Mouse (Mus musculus): ENCODE data around the gene Sipa1l1.

The Sipa1l1 gene

DNA sequence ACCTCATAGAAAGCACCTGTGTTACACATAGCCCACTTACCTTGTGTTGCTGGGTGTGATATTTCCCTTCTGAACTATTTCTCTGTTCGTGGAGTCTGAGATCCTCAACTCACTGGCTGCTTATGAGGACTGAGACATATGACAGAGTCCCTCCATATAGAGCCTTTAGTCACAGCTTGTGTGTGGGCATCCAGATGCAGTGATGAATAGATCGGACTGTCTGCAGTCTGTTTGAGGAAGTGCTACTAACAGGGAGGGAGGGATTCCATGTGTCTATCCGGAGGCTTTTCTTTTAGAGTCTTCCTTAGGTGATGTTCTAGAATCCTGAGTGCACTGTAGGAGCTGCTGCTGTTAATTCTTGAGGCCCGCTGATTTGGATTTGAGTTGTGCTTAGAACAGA is 165.4 kb downstream of the Sipa1l1 start:
- DNase-seq (ENCODE audit: low spot score in 2 of 2), result no peak

DNA sequence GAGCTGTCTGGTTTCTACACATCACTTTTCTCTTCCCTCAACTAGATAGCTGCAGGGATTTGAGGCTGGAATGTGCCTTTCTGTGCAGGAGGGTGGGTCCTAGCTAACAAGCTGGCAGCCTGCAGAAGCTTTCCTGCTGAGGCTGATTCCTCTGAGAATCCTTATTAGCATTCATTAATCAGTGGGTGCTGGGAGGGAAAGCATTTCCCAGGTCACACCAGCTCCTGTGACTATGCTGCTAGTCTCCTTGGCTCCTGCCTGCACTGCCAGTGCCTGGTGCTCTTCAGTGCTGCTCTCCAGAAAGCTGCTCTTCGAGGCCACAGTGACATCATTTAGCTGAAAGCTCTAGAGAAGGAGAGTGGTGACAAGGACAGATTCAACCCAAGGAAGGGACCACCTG is 166.0 kb downstream of the Sipa1l1 start:
- DNase-seq (ENCODE audit: low spot score in 2 of 2), result no peak

DNA sequence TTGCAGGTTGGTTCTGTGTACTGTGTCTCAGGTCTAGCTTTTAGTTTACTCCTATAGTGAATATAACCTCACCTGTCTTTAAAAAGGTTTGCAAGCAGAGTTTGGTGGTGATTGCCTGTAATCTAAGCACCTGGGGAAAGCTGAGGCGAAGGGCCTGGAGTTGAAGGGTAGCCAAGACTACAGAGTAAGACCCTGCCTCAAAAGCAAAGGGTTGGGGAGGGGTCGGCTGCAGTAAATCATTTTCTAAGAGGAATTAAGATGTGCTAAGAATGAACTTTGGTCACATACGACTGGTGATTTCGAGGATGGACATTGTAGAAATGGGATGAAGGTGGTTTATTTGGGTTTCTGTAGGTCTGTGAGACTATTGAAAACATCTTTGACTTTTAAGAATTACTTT is 169.4 kb downstream of the Sipa1l1 start:
- no peak for DNase-seq (ENCODE audit: low spot score in 2 of 2)

DNA sequence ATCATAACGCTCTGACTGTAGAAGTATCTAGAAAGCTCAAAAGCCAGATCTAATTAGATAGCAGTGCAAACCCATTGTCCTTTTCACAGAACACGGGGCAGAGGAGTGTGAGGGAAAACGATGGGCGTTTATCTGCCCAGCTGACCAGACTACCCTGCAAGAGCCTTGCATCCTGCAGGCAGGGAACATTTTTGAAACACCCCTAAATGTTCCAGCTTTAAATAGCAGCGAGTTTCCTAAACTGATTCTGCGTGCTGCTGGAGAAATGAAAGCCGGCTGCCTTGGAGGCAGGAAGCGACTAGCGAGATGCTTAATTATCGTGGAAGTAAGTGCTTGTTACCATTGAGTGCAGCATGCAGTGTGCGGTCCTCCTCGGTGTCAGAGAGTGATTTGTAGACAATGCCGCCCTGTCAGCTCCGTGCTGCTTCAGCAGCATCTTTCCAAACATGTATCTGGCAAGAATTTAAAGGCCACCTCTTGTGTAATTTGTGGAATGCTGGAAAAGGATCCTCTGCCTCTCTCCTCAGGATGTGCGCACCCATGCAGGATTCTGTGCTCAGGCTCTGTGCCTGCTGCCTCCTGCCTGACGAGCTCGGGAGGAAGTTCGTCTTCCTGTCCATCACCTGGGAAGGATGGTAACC is 170.2 kb downstream of the Sipa1l1 start:
- DNase-seq (ENCODE audit: low spot score in 2 of 2), result no peak

DNA sequence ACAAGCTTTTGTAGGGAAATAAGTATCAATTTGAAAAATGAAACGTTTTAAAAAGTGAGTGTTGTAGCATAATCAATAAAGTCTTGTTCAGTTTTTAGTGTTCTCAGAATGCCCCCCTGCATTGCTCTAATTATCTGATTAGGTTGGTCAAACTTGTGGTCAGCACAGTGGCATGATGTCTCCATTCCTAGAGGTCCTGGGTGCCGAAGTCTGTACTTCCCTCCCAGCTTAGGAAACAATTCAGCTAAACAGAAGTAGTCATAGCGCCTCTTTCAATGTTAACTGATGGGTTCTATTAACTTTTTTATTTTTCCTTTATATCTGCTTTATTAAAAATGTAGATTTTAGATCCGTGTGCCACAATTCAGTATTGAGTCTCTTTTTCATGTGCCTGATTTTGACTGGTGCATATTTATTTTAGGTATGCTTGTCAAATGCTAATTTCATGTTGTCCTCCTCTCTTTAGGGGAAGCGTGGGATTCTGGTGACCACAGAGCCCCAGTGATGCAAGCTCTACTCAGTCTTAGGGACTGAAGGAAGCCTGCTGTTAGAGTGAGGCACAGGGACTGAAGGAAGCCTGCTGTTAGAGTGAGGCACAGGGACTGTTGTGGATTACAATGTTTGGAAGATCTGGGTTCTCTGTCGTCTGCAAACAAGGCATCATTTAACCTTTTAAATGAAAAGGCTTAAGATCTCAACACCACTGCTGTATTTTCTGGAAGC is 171.2 kb downstream of the Sipa1l1 start:
- no peak for DNase-seq (ENCODE audit: low spot score in 2 of 2)

- DNase-seq (ENCODE audit: low spot score in 2 of 2), result no peak
These were observed 172.1 kb downstream of the Sipa1l1 start for GRCm38 (mm10) chr12:82341181-82341580.

- DNase-seq (ENCODE audit: low spot score in 2 of 2), result no peak
These were observed 172.6 kb downstream of the Sipa1l1 start for GRCm38 (mm10) chr12:82341696-82342095.

DNA sequence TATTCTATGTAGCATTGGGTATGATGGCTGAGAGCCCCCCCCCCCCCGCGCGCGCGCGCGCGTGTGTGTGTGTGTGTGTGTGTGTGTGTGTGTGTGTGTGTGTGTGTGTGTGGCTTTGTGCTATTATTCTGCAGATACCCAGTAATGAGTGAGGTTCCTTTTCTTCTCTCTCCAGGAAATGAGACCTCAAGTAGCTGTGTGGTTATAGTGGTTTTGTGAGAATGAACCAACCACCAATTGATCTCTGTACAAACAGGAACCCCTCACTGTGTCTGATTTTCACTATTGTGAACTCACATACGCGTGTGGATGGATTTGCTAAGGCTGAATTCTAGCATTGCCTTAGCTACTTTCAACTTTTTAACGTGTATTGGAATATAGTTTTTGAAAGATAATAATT is 181.0 kb downstream of the Sipa1l1 start:
- DNase-seq (ENCODE audit: low spot score in 2 of 2), result peak; percentile 36 to 37

DNA sequence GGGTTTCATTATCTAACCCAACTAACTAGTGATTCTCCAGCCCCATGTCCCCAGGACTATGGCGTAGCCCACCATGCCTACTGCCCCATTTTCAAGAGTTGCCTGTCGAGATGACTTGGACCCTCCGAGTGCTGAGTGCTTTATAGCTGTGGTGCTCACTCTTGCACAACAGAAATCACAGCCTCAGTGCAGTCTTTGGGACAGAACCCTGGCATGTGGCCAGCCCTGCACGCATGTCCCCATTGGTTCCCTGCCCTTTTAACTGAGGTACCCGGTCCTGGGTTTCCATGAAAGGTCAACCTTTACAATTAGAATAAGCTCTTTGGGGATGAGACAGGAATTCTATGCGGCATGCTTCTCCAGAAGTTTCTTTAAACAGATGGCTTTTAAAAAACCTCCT is 181.8 kb downstream of the Sipa1l1 start:
- DNase-seq (ENCODE audit: low spot score in 2 of 2), result no peak

- DNase-seq (ENCODE audit: low spot score in 2 of 2), result no peak
These were observed 184.5 kb downstream of the Sipa1l1 start for GRCm38 (mm10) chr12:82353660-82354059.

- no peak for DNase-seq (ENCODE audit: low spot score in 2 of 2)
These were observed 186.5 kb downstream of the Sipa1l1 start for GRCm38 (mm10) chr12:82355419-82356149.

DNA sequence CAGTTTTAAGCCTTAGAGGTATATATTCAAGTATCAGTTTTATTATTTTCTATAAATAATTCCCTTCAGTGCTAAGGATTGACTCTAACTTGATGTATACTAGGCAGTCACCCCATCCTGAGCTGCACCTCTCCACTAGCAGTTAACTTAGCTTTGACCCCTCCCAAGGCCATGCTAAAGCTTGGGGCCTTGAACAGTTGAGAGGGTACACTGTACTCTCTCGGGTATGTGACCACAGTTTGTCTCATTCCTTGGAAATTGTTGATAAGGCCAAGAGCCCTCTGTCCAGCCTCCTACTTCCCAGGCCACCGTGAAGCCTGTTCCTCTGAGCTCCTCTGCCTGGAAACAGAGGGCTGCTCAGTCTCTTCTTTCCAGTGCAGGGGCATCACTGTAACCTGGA is 187.4 kb downstream of the Sipa1l1 start:
- no peak for DNase-seq (ENCODE audit: low spot score in 2 of 2)

GRCm38 (mm10) chr12:82357431-82357830 is 188.3 kb downstream of the Sipa1l1 start:
- no peak for DNase-seq (ENCODE audit: low spot score in 2 of 2)

GRCm38 (mm10) chr12:82362796-82363195 is 193.7 kb downstream of the Sipa1l1 start:
- no peak for DNase-seq (ENCODE audit: low spot score in 2 of 2)

DNA sequence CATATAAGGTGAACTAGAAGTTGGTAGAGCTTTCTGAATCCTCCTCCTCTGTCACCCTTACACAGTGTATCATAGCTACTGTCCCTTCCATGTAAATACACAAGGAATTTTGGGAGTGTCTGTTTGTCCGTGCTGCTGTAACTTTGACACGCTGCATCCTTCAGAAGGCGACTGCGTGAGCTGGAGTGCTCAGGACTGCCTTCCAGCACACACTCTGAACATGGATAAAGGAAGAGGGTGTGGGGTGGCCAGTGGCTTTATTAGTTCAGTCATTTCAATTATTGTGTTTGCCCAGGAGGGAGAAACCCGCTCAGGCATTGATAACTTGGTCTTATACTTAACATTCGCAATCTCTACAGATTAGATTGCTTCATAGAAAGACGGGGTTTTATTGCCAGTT is 195.1 kb downstream of the Sipa1l1 start:
- DNase-seq (ENCODE audit: low spot score in 2 of 2), result no peak

DNA sequence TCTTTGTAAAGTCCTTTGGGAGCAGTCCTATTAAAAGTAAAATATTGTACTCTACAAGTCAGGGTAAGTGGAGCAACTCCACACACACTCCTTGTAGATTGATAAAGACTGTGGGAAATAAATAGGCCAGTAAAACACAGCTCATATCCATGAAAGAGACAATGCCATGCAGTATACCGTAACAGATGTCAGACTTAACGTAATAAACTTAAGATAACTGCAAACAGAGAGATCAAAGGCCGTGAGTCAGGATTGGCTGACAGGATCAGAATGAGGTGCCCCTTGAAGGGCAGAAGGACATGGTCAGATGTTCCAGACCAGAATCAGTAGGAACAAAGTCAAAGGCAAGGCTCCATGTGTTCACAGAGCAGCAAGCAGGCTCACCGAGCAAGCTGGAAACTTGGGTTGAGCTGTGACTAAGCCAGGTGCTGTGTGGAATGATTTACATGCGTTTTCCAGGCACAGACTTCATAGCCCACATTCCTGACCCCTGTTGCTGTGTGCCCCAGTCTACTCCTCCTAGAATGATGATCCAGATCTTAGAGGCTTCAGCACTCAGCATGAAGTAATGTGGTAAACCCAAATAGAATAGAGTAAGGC is 196.3 kb downstream of the Sipa1l1 start:
- DNase-seq (ENCODE audit: low spot score in 2 of 2), result no peak

GRCm38 (mm10) chr12:82366754-82367153 is 197.6 kb downstream of the Sipa1l1 start:
- no peak for DNase-seq (ENCODE audit: low spot score in 2 of 2)

DNA sequence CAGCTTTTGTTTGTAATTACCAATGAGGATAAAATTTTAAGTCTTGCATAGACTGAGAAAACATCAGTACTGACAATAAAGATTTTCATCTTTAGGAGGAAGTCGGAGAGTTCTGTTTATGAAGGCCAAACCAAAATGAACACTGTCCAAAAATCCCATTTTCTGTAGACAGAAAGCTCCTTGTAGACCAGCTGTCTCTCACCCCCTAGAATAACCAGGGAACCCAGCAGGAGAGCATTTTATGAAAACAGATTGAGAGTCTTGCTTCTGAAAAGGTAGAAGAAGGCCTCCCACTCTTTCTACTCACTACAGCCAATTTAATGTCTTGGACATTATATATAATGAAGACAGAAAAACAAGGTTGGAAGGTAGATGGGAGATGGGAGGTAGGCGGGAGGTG is 198.2 kb downstream of the Sipa1l1 start:
- no peak for DNase-seq (ENCODE audit: low spot score in 2 of 2)

DNA sequence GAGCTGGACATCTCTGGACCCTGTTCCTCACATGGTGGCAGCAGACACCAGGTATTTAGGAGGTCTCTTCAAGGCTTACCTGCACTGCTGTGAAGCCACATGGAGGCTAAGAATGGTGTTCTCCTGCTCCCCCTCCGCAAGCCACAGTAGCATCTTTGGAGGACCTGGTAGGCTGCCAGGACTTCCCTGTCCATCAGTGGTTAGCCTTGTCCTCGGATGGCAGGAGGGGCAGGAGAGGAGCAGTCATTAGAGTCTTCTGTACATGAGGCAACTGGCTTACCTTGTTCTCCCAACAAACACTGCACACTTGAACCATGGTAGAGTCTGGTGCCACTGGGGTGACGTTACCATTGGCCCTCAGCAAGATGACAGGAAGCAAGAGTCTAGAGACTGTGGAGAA is 198.9 kb downstream of the Sipa1l1 start:
- DNase-seq (ENCODE audit: low spot score in 2 of 2), result no peak

- DNase-seq (ENCODE audit: low spot score in 2 of 2), result no peak
These were observed 200.5 kb downstream of the Sipa1l1 start for GRCm38 (mm10) chr12:82369402-82370160.

- no peak for DNase-seq (ENCODE audit: low spot score in 2 of 2)
These were observed 202.1 kb downstream of the Sipa1l1 start for GRCm38 (mm10) chr12:82371266-82371665.

DNA sequence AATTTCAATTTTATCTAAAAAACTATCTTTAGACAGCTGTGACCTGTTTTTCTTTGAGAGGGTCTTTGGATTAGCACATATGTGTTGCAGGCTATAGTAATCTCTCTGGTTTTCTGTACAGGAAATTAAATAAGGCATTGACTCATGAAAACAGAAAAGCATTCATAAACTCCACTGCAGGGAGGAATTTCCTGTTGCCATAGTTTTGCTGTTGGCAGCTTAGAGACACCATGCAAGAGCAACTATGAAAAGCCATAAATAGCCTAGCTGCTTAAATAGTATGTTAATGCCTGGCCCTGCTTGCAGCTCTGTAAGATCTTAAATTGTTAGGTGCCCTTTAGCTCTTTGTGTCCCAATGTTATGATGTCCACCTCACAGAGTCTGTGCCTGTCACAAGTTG is 204.9 kb downstream of the Sipa1l1 start:
- DNase-seq (ENCODE audit: low spot score in 2 of 2), result no peak

All from natural killer cell, adult 2 months (primary cell).